Mouse (Mus musculus) liver, embryonic 14.5 days (tissue): ENCODE data around the gene Kiss1r.

Experiments
- CTCF ChIP-seq: IDR thresholded peaks from 2 replicates; pipeline ENCODE4 v1.5.1; 2016; ENCODE audit warnings: antibody characterized with exemption, low read depth, control low read depth
- EP300 ChIP-seq: IDR thresholded peaks from 2 replicates; pipeline ENCODE4 v1.6.1; 2016; ENCODE audit warnings: antibody characterized with exemption, low read depth

- TF ChIP-seq CTCF = no peak
- TF ChIP-seq EP300 = no peak
Observed at GRCm38 (mm10) chr10:79912412-79912811, 4.4 kb upstream of the Kiss1r start.
